Comparison of ENCODE assay signal across 9 mouse cellular contexts in genomic region chr9:51277834-51278498, GRCm38 (mm10). TPM values are rescaled to one million over a fixed set of nuclear protein-coding genes. Genes with fewer than 3 reads are reported as not detected.
A peak's percentile ranks its signal among the peaks of the same experiment; 100 is the strongest.
DNase-seq lines count a peak whose midpoint lies in the region; ATAC-seq and TF ChIP-seq lines count a peak whose summit lies in the region.
"Had no signal": no experiment of that assay in that cellular context is flagged by ENCODE, and none has a peak within 500 bp of the region (broad histone marks: within the 10 kb centered on the region; RNA-seq: fewer than 3 reads in every experiment).

No protein-coding gene starts in this region.

- peak; percentile 34 for DNase-seq in lung, embryonic 14.5 days
- DNase-seq in lung, postnatal 14 days = no peak
- no peak for DNase-seq in forebrain, embryonic 10.5 days (ENCODE audit: extremely low spot score, low spot score)
- DNase-seq in limb, embryonic 14.5 days (ENCODE audit: low spot score) = no peak
- DNase-seq in skeletal muscle tissue, adult 2 months (ENCODE audit: low read depth, low spot score) = peak; percentile 13
- DNase-seq in layer of hippocampus, adult 9-10 months (ENCODE audit: low spot score) = no peak
- DNase-seq in urinary bladder, adult 2 months (ENCODE audit: low spot score) = no peak
- no peak for DNase-seq in kidney, adult 18-20 months

- H3K4me1 ChIP-seq in lung, embryonic 14.5 days (ENCODE audit: insufficient read depth) = peaks cover 16% of the 10 kb centered on the region; the same call in 1 of the 2 replicates
- peaks cover 28% of the 10 kb centered on the region for H3K4me1 ChIP-seq in forebrain, embryonic 10.5 days
- peaks cover 11% of the 10 kb centered on the region for H3K4me1 ChIP-seq in limb, embryonic 14.5 days (ENCODE audit: control insufficient read depth, insufficient read depth, low read length)

- H3K9ac ChIP-seq in lung, embryonic 14.5 days = peak overlapping the region; percentile 74
- peak overlapping the region; percentile 65 for H3K9ac ChIP-seq in limb, embryonic 14.5 days (ENCODE audit: low read depth, low read length, severe bottlenecking)

- peak overlapping the region; percentile 90 for H3K4me2 ChIP-seq in lung, embryonic 14.5 days
- H3K4me2 ChIP-seq in limb, embryonic 14.5 days (replicated peaks; ENCODE audit: low read depth, low read length, severe bottlenecking) = peak overlapping the region; percentile 94

- peak; percentile 25; the same call in 1 of the 2 replicates for ATAC-seq in lung, embryonic 14.5 days (ENCODE audit: insufficient read depth)
- ATAC-seq in limb, embryonic 14.5 days (ENCODE audit: low FRiP score, low read depth) = peak; percentile 68

- H3K27me3 ChIP-seq in lung, embryonic 14.5 days (ENCODE audit: insufficient read depth, low read length) = no peaks in the 10 kb centered on the region
- H3K27me3 ChIP-seq in forebrain, embryonic 10.5 days (ENCODE audit: poor library complexity, severe bottlenecking) = peaks cover 57% of the 10 kb centered on the region
- H3K27me3 ChIP-seq in limb, embryonic 14.5 days (ENCODE audit: control insufficient read depth, insufficient read depth, low read length) = peaks cover 6% of the 10 kb centered on the region

- H3K36me3 ChIP-seq in lung, embryonic 14.5 days (ENCODE audit: insufficient read depth) = no peaks in the 10 kb centered on the region
- H3K36me3 ChIP-seq in forebrain, embryonic 10.5 days (replicated peaks) = no peaks in the 10 kb centered on the region
- no peaks in the 10 kb centered on the region for H3K36me3 ChIP-seq in limb, embryonic 14.5 days (ENCODE audit: control insufficient read depth, insufficient read depth, low read length)

- peak overlapping the region; percentile 58 for H3K4me3 ChIP-seq in lung, embryonic 14.5 days (ENCODE audit: low read depth, low read length)
- peak overlapping the region; percentile 70 for H3K4me3 ChIP-seq in forebrain, embryonic 10.5 days
- H3K4me3 ChIP-seq in limb, embryonic 14.5 days (replicated peaks; ENCODE audit: low read length) = peak overlapping the region; percentile 57

- peak overlapping the region; percentile 83 for H3K27ac ChIP-seq in lung, embryonic 14.5 days (ENCODE audit: low read depth)
- H3K27ac ChIP-seq in forebrain, embryonic 10.5 days = peak overlapping the region; percentile 86
- H3K27ac ChIP-seq in limb, embryonic 14.5 days (replicated peaks; ENCODE audit: low read depth, low read length) = peak overlapping the region; percentile 49

- H3K9me3 ChIP-seq in lung, embryonic 14.5 days (ENCODE audit: low read depth, low read length) = no peaks in the 10 kb centered on the region
- H3K9me3 ChIP-seq in forebrain, embryonic 10.5 days = no peaks in the 10 kb centered on the region
- H3K9me3 ChIP-seq in limb, embryonic 14.5 days (ENCODE audit: control insufficient read depth, low read length) = no peaks in the 10 kb centered on the region

- 13% methylated on average over 13 of the region's 13 CpGs for WGBS in lung, embryonic 14.5 days
- 23% methylated on average over 13 of the region's 13 CpGs for WGBS in forebrain, embryonic 10.5 days
- WGBS in limb, embryonic 14.5 days = 18% methylated on average over 13 of the region's 13 CpGs

- TF ChIP-seq POLR2A in limb, embryonic 14.5 days (IDR thresholded peaks at IDR 0.05; ENCODE audit: borderline replicate concordance, extremely low read depth, insufficient read depth, insufficient read length) = no peak

- TF ChIP-seq CTCF in lung, embryonic 14.5 days (IDR thresholded peaks at IDR 0.05; ENCODE audit: low read depth) = no peak

RNA-seq across cellular contexts. Expression of gene Colca2, which starts 0.4 kb away (rescaled TPM):
- polyA plus RNA-seq in lung, embryonic 14.5 days (2014; fragmentation: Nextera tagmentation; extraction: Ambion mirVana) = 4.9 and 6.0 TPM in 2 replicates
- 1.6 and 1.8 TPM in 2 replicates for polyA plus RNA-seq in forebrain, embryonic 10.5 days (2016; fragmentation: Nextera tagmentation; extraction: Ambion mirVana)
- polyA plus RNA-seq in limb, embryonic 14.5 days (2012; rRNA removed) = 2.9 and 4.7 TPM in 2 replicates
- polyA plus RNA-seq in limb, embryonic 14.5 days (2014; fragmentation: Nextera tagmentation; extraction: Ambion mirVana) = 2.0 and 3.2 TPM in 2 replicates
- 3.7 and 4.4 TPM in 2 replicates for polyA plus RNA-seq in urinary bladder, adult 2 months (2012; rRNA removed)
- polyA plus RNA-seq: activated CD4-positive, CD25-positive, alpha-beta regulatory T cell, adult 4 months had no signal

RNA-seq across cellular contexts. Expression of gene 1810046K07Rik, which starts 50.8 kb away (rescaled TPM):
- not detected in 2 replicates for polyA plus RNA-seq in lung, embryonic 14.5 days (2014; fragmentation: Nextera tagmentation; extraction: Ambion mirVana)
- not detected in 2 replicates for polyA plus RNA-seq in forebrain, embryonic 10.5 days (2016; fragmentation: Nextera tagmentation; extraction: Ambion mirVana)
- 0.13 and 0.65 TPM in 2 replicates for polyA plus RNA-seq in limb, embryonic 14.5 days (2012; rRNA removed)
- polyA plus RNA-seq in limb, embryonic 14.5 days (2014; fragmentation: Nextera tagmentation; extraction: Ambion mirVana) = not detected in 2 replicates
- polyA plus RNA-seq in urinary bladder, adult 2 months (2012; rRNA removed) = not detected in 2 replicates
- polyA plus RNA-seq: activated CD4-positive, CD25-positive, alpha-beta regulatory T cell, adult 4 months had no signal

Comparison
In these comparisons a context has a peak if more than half of its experiments do, and no peak if none do; other contexts are left out.
1. DNase-seq: peak in lung, embryonic 14.5 days (single experiment) and skeletal muscle tissue, adult 2 months (single experiment); none in lung, postnatal 14 days (single experiment), forebrain, embryonic 10.5 days (single experiment), limb, embryonic 14.5 days (single experiment), layer of hippocampus, adult 9-10 months (single experiment), urinary bladder, adult 2 months (single experiment) and kidney, adult 18-20 months (single experiment).
2. Peak in every context shown above with its lines, with median percentiles within 50 percentile points of each other: H3K27ac ChIP-seq and H3K4me3 ChIP-seq.